Comparison of ENCODE assay signal across 12 mouse cellular contexts in the genomic region with DNA sequence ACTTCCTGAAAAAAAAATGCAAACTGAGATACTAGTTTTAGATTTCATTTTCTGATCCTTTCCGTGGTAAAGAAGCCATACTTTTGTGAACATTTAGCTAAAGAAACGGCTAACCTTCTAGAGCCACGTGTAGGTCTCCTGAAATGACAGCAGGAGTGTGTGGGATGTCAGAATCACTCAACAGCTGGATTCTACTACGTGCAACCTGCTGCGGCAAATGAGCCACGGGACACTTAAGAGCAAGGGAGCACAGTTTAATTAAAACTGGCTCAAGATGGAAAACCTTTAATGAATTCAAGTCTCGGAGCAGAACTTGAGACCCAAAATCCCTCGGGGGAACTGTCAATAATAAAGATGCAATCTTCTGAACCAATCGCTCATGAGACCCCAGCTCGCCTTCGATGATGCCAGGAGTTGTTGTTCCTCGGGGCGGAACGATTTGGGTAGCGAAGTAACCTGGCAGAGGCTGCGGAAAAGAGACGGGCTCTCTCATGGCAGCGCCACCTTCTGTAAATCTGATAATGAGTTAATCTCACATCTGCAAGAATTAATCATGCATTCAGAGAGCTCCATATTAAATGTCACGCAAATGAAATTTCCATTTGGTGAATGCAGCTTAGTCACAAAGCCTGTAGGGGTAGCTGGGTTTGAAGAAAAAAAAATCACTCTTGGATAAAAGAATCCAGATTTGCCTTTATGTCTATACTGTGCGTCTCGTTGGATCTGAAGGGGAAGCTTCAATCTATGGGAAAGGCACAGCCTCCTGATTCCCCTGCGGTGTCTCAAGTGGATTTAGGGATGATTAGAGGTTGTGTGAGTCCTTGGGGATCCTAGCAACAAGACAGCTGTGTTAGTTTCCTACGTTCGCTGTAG.
DNase-seq lines count a peak whose midpoint lies in the region; ATAC-seq lines count a peak whose summit lies in the region.
"Had no signal": no experiment of that assay in that cellular context is flagged by ENCODE, and none has a peak within 500 bp of the region (broad histone marks: within the 10 kb centered on the region; RNA-seq: fewer than 3 reads in every experiment).

No protein-coding gene starts in this region.

- 49% methylated on average over 24 of the region's 24 CpGs for WGBS in neural tube, embryonic 13.5 days
- WGBS in midbrain, embryonic 11.5 days = 42% methylated on average over 24 of the region's 24 CpGs

- peaks cover 25% of the 10 kb centered on the region for H3K4me1 ChIP-seq in neural tube, embryonic 13.5 days (replicated peaks)
- peaks cover 5% of the 10 kb centered on the region; the same call in 1 of the 2 replicates for H3K4me1 ChIP-seq in midbrain, embryonic 11.5 days (ENCODE audit: control insufficient read depth, insufficient read depth, low read length)
- H3K4me1 ChIP-seq: heart, embryonic 10.5 days had no signal

- no peak overlapping the region for H3K4me3 ChIP-seq in neural tube, embryonic 13.5 days
- H3K4me3 ChIP-seq in midbrain, embryonic 11.5 days (ENCODE audit: low read depth, low read length) = no peak overlapping the region
- H3K4me3 ChIP-seq: erythroblast, embryonic 14.5 days; heart, embryonic 10.5 days had no signal

- peak; percentile 60; the same call in 1 of the 2 replicates for ATAC-seq in neural tube, embryonic 13.5 days (ENCODE audit: low read depth)
- ATAC-seq in midbrain, embryonic 11.5 days (ENCODE audit: low FRiP score) = peak; percentile 72
- ATAC-seq: intestine, embryonic 16.5 days had no signal

- no peaks in the 10 kb centered on the region for H3K36me3 ChIP-seq in neural tube, embryonic 13.5 days
- H3K36me3 ChIP-seq in midbrain, embryonic 11.5 days (ENCODE audit: control insufficient read depth, insufficient read depth, low read length) = no peaks in the 10 kb centered on the region
- H3K36me3 ChIP-seq: heart, embryonic 10.5 days had no signal

- peak overlapping the region; percentile 34 for H3K4me2 ChIP-seq in neural tube, embryonic 13.5 days
- H3K4me2 ChIP-seq in midbrain, embryonic 11.5 days = peak overlapping the region; percentile 26

- DNase-seq in cerebellum, postnatal 10 days = peak; percentile 57 to 58
- no peak for DNase-seq in cerebellum, adult 9-11 months
- DNase-seq in neural tube, embryonic 10.5 days (ENCODE audit: extremely low spot score, low spot score) = no peak
- DNase-seq in midbrain, embryonic 11.5 days (ENCODE audit: low spot score, missing footprints) = peak; percentile 91
- no peak for DNase-seq in T-cell, adult 2 months (ENCODE audit: low spot score)
- DNase-seq in adipocyte (ENCODE audit: low spot score) = no peak
- no peak for DNase-seq in spleen, postnatal 14 days (ENCODE audit: low spot score in 2 of 2)

- no peak overlapping the region for H3K9ac ChIP-seq in neural tube, embryonic 13.5 days
- no peak overlapping the region for H3K9ac ChIP-seq in midbrain, embryonic 11.5 days (ENCODE audit: low read length)
- H3K9ac ChIP-seq: liver, embryonic 14.5 days had no signal

- no peaks in the 10 kb centered on the region for H3K9me3 ChIP-seq in neural tube, embryonic 13.5 days
- no peaks in the 10 kb centered on the region for H3K9me3 ChIP-seq in midbrain, embryonic 11.5 days (ENCODE audit: control insufficient read depth, low read length)
- H3K9me3 ChIP-seq: heart, embryonic 10.5 days had no signal

- no peaks in the 10 kb centered on the region for H3K27me3 ChIP-seq in neural tube, embryonic 13.5 days
- no peaks in the 10 kb centered on the region for H3K27me3 ChIP-seq in midbrain, embryonic 11.5 days (ENCODE audit: control insufficient read depth, insufficient read depth, low read length)

- H3K27ac ChIP-seq in neural tube, embryonic 13.5 days (replicated peaks) = peak overlapping the region; percentile 61
- no peak overlapping the region for H3K27ac ChIP-seq in midbrain, embryonic 11.5 days (ENCODE audit: low read depth, low read length)
- H3K27ac ChIP-seq: heart, embryonic 10.5 days; liver, embryonic 14.5 days had no signal

Comparison
In these comparisons a context has a peak if more than half of its experiments do, and no peak if none do; other contexts are left out.
1. DNase-seq: peak in cerebellum, postnatal 10 days (2 of 2) and midbrain, embryonic 11.5 days (single experiment); none in cerebellum, adult 9-11 months (single experiment), neural tube, embryonic 10.5 days (single experiment), T-cell, adult 2 months (single experiment), adipocyte (single experiment) and spleen, postnatal 14 days (0 of 2).